18 mouse cellular contexts compared by ENCODE assay signal in the genomic region with DNA sequence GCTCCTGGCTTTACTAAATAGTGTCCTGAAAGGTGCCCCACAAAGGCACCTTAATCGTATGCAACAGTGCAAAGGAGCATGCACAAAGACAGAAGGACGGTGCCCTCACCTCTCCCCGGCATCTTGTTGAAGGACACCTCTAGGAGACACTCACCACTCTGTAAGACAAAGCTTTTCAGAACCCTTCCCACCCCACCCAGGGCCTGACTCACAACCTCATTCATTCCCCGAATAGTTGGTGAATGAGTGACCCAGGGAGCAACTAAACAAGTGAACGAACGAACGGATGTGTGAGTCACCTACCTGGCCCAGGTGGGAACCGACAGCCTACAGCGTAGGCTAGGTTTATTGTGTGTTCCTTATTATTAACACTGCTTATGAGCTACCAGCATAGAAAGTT.
A peak's percentile ranks its signal among the peaks of the same experiment; 100 is the strongest.
DNase-seq lines count a peak whose midpoint lies in the region; ATAC-seq lines count a peak whose summit lies in the region.
"Had no signal": no experiment of that assay in that cellular context is flagged by ENCODE, and none has a peak within 500 bp of the region (broad histone marks: within the 10 kb centered on the region; RNA-seq: fewer than 3 reads in every experiment).

No protein-coding gene starts in this region.

- no peaks in the 10 kb centered on the region for H3K27me3 ChIP-seq in intestine, embryonic 15.5 days (replicated peaks)
- H3K27me3 ChIP-seq in intestine, embryonic 16.5 days (replicated peaks; ENCODE audit: control insufficient read depth, insufficient read depth, low read length) = no peaks in the 10 kb centered on the region
- H3K27me3 ChIP-seq in embryonic facial prominence, embryonic 13.5 days = 0 out of 2 replicates have a peak, but pooled peaks cover 2% of the 10 kb centered on the region
- H3K27me3 ChIP-seq: hindbrain, embryonic 13.5 days; limb, embryonic 15.5 days; neural tube, embryonic 12.5 days had no signal

- no peaks in the 10 kb centered on the region for H3K4me1 ChIP-seq in intestine, embryonic 15.5 days (replicated peaks)
- no peaks in the 10 kb centered on the region; the same call in 1 of the 2 replicates for H3K4me1 ChIP-seq in intestine, embryonic 16.5 days (ENCODE audit: control insufficient read depth, insufficient read depth, low read length)
- peaks cover 79% of the 10 kb centered on the region for H3K4me1 ChIP-seq in embryonic facial prominence, embryonic 13.5 days

- no peak overlapping the region for H3K27ac ChIP-seq in intestine, embryonic 15.5 days
- H3K27ac ChIP-seq in intestine, embryonic 16.5 days (ENCODE audit: low read length) = no peak overlapping the region
- H3K27ac ChIP-seq in embryonic facial prominence, embryonic 13.5 days = peak overlapping the region; percentile 72
- H3K27ac ChIP-seq: forebrain, embryonic 10.5 days; hindbrain, embryonic 13.5 days; limb, embryonic 15.5 days; neural tube, embryonic 12.5 days had no signal

- 76% methylated on average over 9 of the region's 9 CpGs for WGBS in intestine, embryonic 15.5 days
- whole genome bisulfite sequencing in intestine, embryonic 16.5 days = 74% methylated on average over 9 of the region's 9 CpGs
- WGBS in embryonic facial prominence, embryonic 13.5 days = 87% methylated on average over 9 of the region's 9 CpGs

- DNase-seq in urinary bladder, postnatal 36 days (ENCODE audit: low spot score in 2 of 2) = peak; percentile 37 to 43
- no peak for DNase-seq in urinary bladder, postnatal 10 days (ENCODE audit: low spot score)
- no peak for DNase-seq in left cerebral cortex, postnatal 36 days (ENCODE audit: low spot score in 2 of 2)
- DNase-seq in MN1 (ENCODE audit: low spot score) = no peak
- DNase-seq in layer of hippocampus, adult 18-20 months (ENCODE audit: low spot score in 2 of 2) = no peak
- DNase-seq: adrenal gland, postnatal 14 days; cerebellum, adult 11-12 months; gastrocnemius, postnatal 14 days; kidney, adult 18-20 months; lung, postnatal 14 days had no signal

- intact Hi-C loops in left cerebral cortex, postnatal 36 days (cut with DNase I) = no loop called here

- H3K9ac ChIP-seq in intestine, embryonic 15.5 days = no peak overlapping the region
- H3K9ac ChIP-seq in intestine, embryonic 16.5 days (ENCODE audit: low read depth, low read length) = no peak overlapping the region
- no peak overlapping the region for H3K9ac ChIP-seq in embryonic facial prominence, embryonic 13.5 days
- H3K9ac ChIP-seq: hindbrain, embryonic 13.5 days; limb, embryonic 15.5 days; neural tube, embryonic 12.5 days had no signal

- H3K9me3 ChIP-seq in intestine, embryonic 15.5 days = no peaks in the 10 kb centered on the region
- no peaks in the 10 kb centered on the region for H3K9me3 ChIP-seq in intestine, embryonic 16.5 days (ENCODE audit: control insufficient read depth, low read length)
- H3K9me3 ChIP-seq in embryonic facial prominence, embryonic 13.5 days = no peaks in the 10 kb centered on the region
- H3K9me3 ChIP-seq: forebrain, embryonic 10.5 days; hindbrain, embryonic 13.5 days; limb, embryonic 15.5 days; neural tube, embryonic 12.5 days had no signal

- peak; percentile 31 for ATAC-seq in intestine, embryonic 15.5 days
- ATAC-seq in intestine, embryonic 16.5 days = no peak
- no peak for ATAC-seq in embryonic facial prominence, embryonic 13.5 days (ENCODE audit: insufficient number of reproducible peaks, insufficient read depth, low FRiP score, low TSS enrichment, low read depth)
- ATAC-seq: activated CD4-positive, CD25-positive, alpha-beta regulatory T cell, adult 4 months had no signal

- H3K4me3 ChIP-seq in intestine, embryonic 15.5 days (replicated peaks) = no peak overlapping the region
- H3K4me3 ChIP-seq in intestine, embryonic 16.5 days (ENCODE audit: low read length) = no peak overlapping the region
- no peak overlapping the region for H3K4me3 ChIP-seq in embryonic facial prominence, embryonic 13.5 days
- H3K4me3 ChIP-seq: forebrain, embryonic 10.5 days; hindbrain, embryonic 13.5 days; limb, embryonic 15.5 days; neural tube, embryonic 12.5 days had no signal

- no peak overlapping the region for H3K4me2 ChIP-seq in intestine, embryonic 15.5 days (replicated peaks)
- no peak overlapping the region for H3K4me2 ChIP-seq in intestine, embryonic 16.5 days (ENCODE audit: low read depth, low read length)
- H3K4me2 ChIP-seq in embryonic facial prominence, embryonic 13.5 days = no peak overlapping the region
- H3K4me2 ChIP-seq: hindbrain, embryonic 13.5 days; limb, embryonic 15.5 days; neural tube, embryonic 12.5 days had no signal

- peaks cover 14% of the 10 kb centered on the region for H3K36me3 ChIP-seq in intestine, embryonic 15.5 days
- H3K36me3 ChIP-seq in intestine, embryonic 16.5 days (ENCODE audit: control insufficient read depth, insufficient read depth, low read length) = peaks cover 10% of the 10 kb centered on the region; the same call in 1 of the 2 replicates
- peaks cover 60% of the 10 kb centered on the region for H3K36me3 ChIP-seq in embryonic facial prominence, embryonic 13.5 days

Comparison
In these comparisons a context has a peak if more than half of its experiments do, and no peak if none do; other contexts are left out.
1. DNase-seq: peak in urinary bladder, postnatal 36 days (2 of 2); none in urinary bladder, postnatal 10 days (single experiment), left cerebral cortex, postnatal 36 days (0 of 2), MN1 (single experiment) and layer of hippocampus, adult 18-20 months (0 of 2).